Mouse (Mus musculus): ENCODE results near the gene Ephx1. TPM values are rescaled to one million over a fixed set of nuclear protein-coding genes. Genes with fewer than 3 reads are reported as not detected.

The Ephx1 gene
- polyA plus RNA-seq (2011; ENCODE audit: insufficient read depth, insufficient read length, low read depth, missing spikeins) = 15.1 and 16.9 TPM in 2 replicates

- Histone ChIP-seq H3K4me1 (ENCODE audit: control insufficient read depth, insufficient read depth, low read length) (peaks cover 2% of the 10 kb centered on the region), H3K27me3 (ENCODE audit: control insufficient read depth, insufficient read depth, low read length, poor library complexity, severe bottlenecking) (no peaks in the 10 kb centered on the region), H3K4me3 (ENCODE audit: low read depth, low read length) (no peak within 1 kb of the TSS), H3K36me3 (ENCODE audit: control insufficient read depth, insufficient read depth, low read length, poor library complexity, severe bottlenecking) (no peaks in the 10 kb centered on the region), H3K9ac (ENCODE audit: low read depth, poor library complexity, severe bottlenecking) (no peak within 1 kb of the TSS), H3K9me3 (replicated peaks; ENCODE audit: control insufficient read depth, insufficient read depth, low read length, poor library complexity, severe bottlenecking) (no peaks in the 10 kb centered on the region), H3K27ac (ENCODE audit: insufficient read depth, low read length) (no peak within 1 kb of the TSS)
- TF ChIP-seq POLR2A (IDR thresholded peaks at IDR 0.05; ENCODE audit: insufficient read depth, low read length) = no peak
- TF ChIP-seq EP300 (IDR thresholded peaks at IDR 0.05; ENCODE audit: insufficient read depth, low read depth, low read length) = no peak
- no peak for TF ChIP-seq CTCF (IDR thresholded peaks at IDR 0.05; ENCODE audit: low read depth, low read length)
Observed at GRCm38 (mm10) chr1:181020756-181021487, at the start of gene Ephx1. Ephx1 (minus strand) TSS chr1:181020904.

- TF ChIP-seq EP300 (IDR thresholded peaks at IDR 0.05; ENCODE audit: insufficient read depth, low read depth, low read length) = no peak
- no peak for TF ChIP-seq POLR2A (IDR thresholded peaks at IDR 0.05; ENCODE audit: insufficient read depth, low read length)
- no peak for TF ChIP-seq CTCF (IDR thresholded peaks at IDR 0.05; ENCODE audit: low read depth, low read length)
- H3K36me3 ChIP-seq (ENCODE audit: control insufficient read depth, insufficient read depth, low read length, poor library complexity, severe bottlenecking) = no peaks in the 10 kb centered on the region
- no peak overlapping the region for H3K27ac ChIP-seq (ENCODE audit: insufficient read depth, low read length)
- no peaks in the 10 kb centered on the region for H3K27me3 ChIP-seq (ENCODE audit: control insufficient read depth, insufficient read depth, low read length, poor library complexity, severe bottlenecking)
- H3K9ac ChIP-seq (ENCODE audit: low read depth, poor library complexity, severe bottlenecking) = no peak overlapping the region
- H3K9me3 ChIP-seq (replicated peaks; ENCODE audit: control insufficient read depth, insufficient read depth, low read length, poor library complexity, severe bottlenecking) = no peaks in the 10 kb centered on the region
- H3K4me1 ChIP-seq (ENCODE audit: control insufficient read depth, insufficient read depth, low read length) = no peaks in the 10 kb centered on the region
- no peak overlapping the region for H3K4me3 ChIP-seq (ENCODE audit: low read depth, low read length)
Observed at GRCm38 (mm10) chr1:181069671-181070070, 49.0 kb upstream of the Ephx1 start.

- Histone ChIP-seq H3K4me3 (ENCODE audit: low read depth, low read length) (no peak overlapping the region), H3K27ac (ENCODE audit: insufficient read depth, low read length) (no peak overlapping the region), H3K36me3 (ENCODE audit: control insufficient read depth, insufficient read depth, low read length, poor library complexity, severe bottlenecking) (no peaks in the 10 kb centered on the region), H3K4me1 (ENCODE audit: control insufficient read depth, insufficient read depth, low read length) (no peaks in the 10 kb centered on the region), H3K9ac (ENCODE audit: low read depth, poor library complexity, severe bottlenecking) (no peak overlapping the region), H3K9me3 (replicated peaks; ENCODE audit: control insufficient read depth, insufficient read depth, low read length, poor library complexity, severe bottlenecking) (no peaks in the 10 kb centered on the region), H3K27me3 (ENCODE audit: control insufficient read depth, insufficient read depth, low read length, poor library complexity, severe bottlenecking) (no peaks in the 10 kb centered on the region)
- TF ChIP-seq POLR2A (IDR thresholded peaks at IDR 0.05; ENCODE audit: insufficient read depth, low read length) = no peak
- no peak for TF ChIP-seq CTCF (IDR thresholded peaks at IDR 0.05; ENCODE audit: low read depth, low read length)
- TF ChIP-seq EP300 (IDR thresholded peaks at IDR 0.05; ENCODE audit: insufficient read depth, low read depth, low read length) = no peak
Observed at GRCm38 (mm10) chr1:181068344-181068743, 47.6 kb upstream of the Ephx1 start.

GRCm38 (mm10) chr1:181064648-181065047 is 43.9 kb upstream of the Ephx1 start:
- Histone ChIP-seq H3K36me3 (ENCODE audit: control insufficient read depth, insufficient read depth, low read length, poor library complexity, severe bottlenecking) (no peaks in the 10 kb centered on the region), H3K9ac (ENCODE audit: low read depth, poor library complexity, severe bottlenecking) (no peak overlapping the region), H3K4me3 (ENCODE audit: low read depth, low read length) (no peak overlapping the region), H3K4me1 (ENCODE audit: control insufficient read depth, insufficient read depth, low read length) (no peaks in the 10 kb centered on the region), H3K27me3 (ENCODE audit: control insufficient read depth, insufficient read depth, low read length, poor library complexity, severe bottlenecking) (no peaks in the 10 kb centered on the region), H3K27ac (ENCODE audit: insufficient read depth, low read length) (no peak overlapping the region), H3K9me3 (replicated peaks; ENCODE audit: control insufficient read depth, insufficient read depth, low read length, poor library complexity, severe bottlenecking) (no peaks in the 10 kb centered on the region)
- TF ChIP-seq POLR2A (IDR thresholded peaks at IDR 0.05; ENCODE audit: insufficient read depth, low read length) (no peak), CTCF (IDR thresholded peaks at IDR 0.05; ENCODE audit: low read depth, low read length) (no peak), EP300 (IDR thresholded peaks at IDR 0.05; ENCODE audit: insufficient read depth, low read depth, low read length) (no peak)

- no peak overlapping the region for H3K27ac ChIP-seq (ENCODE audit: insufficient read depth, low read length)
- no peak overlapping the region for H3K9ac ChIP-seq (ENCODE audit: low read depth, poor library complexity, severe bottlenecking)
- no peaks in the 10 kb centered on the region for H3K4me1 ChIP-seq (ENCODE audit: control insufficient read depth, insufficient read depth, low read length)
- H3K36me3 ChIP-seq (ENCODE audit: control insufficient read depth, insufficient read depth, low read length, poor library complexity, severe bottlenecking) = no peaks in the 10 kb centered on the region
- H3K9me3 ChIP-seq (replicated peaks; ENCODE audit: control insufficient read depth, insufficient read depth, low read length, poor library complexity, severe bottlenecking) = no peaks in the 10 kb centered on the region
- TF ChIP-seq POLR2A (IDR thresholded peaks at IDR 0.05; ENCODE audit: insufficient read depth, low read length) = no peak
- no peak for TF ChIP-seq EP300 (IDR thresholded peaks at IDR 0.05; ENCODE audit: insufficient read depth, low read depth, low read length)
- no peak for TF ChIP-seq CTCF (IDR thresholded peaks at IDR 0.05; ENCODE audit: low read depth, low read length)
- no peak overlapping the region for H3K4me3 ChIP-seq (ENCODE audit: low read depth, low read length)
- no peaks in the 10 kb centered on the region for H3K27me3 ChIP-seq (ENCODE audit: control insufficient read depth, insufficient read depth, low read length, poor library complexity, severe bottlenecking)
Observed at GRCm38 (mm10) chr1:181063991-181064390, 43.3 kb upstream of the Ephx1 start.

- no peak overlapping the region for H3K9ac ChIP-seq (ENCODE audit: low read depth, poor library complexity, severe bottlenecking)
- TF ChIP-seq EP300 (IDR thresholded peaks at IDR 0.05; ENCODE audit: insufficient read depth, low read depth, low read length) = no peak
- TF ChIP-seq CTCF (IDR thresholded peaks at IDR 0.05; ENCODE audit: low read depth, low read length) = no peak
- no peak for TF ChIP-seq POLR2A (IDR thresholded peaks at IDR 0.05; ENCODE audit: insufficient read depth, low read length)
- H3K27me3 ChIP-seq (ENCODE audit: control insufficient read depth, insufficient read depth, low read length, poor library complexity, severe bottlenecking) = no peaks in the 10 kb centered on the region
- H3K36me3 ChIP-seq (ENCODE audit: control insufficient read depth, insufficient read depth, low read length, poor library complexity, severe bottlenecking) = no peaks in the 10 kb centered on the region
- no peak overlapping the region for H3K4me3 ChIP-seq (ENCODE audit: low read depth, low read length)
- H3K27ac ChIP-seq (ENCODE audit: insufficient read depth, low read length) = no peak overlapping the region
- no peaks in the 10 kb centered on the region for H3K9me3 ChIP-seq (replicated peaks; ENCODE audit: control insufficient read depth, insufficient read depth, low read length, poor library complexity, severe bottlenecking)
- no peaks in the 10 kb centered on the region for H3K4me1 ChIP-seq (ENCODE audit: control insufficient read depth, insufficient read depth, low read length)
Observed at GRCm38 (mm10) chr1:181061784-181062485, 41.2 kb upstream of the Ephx1 start.
